Mouse (Mus musculus): ENCODE measurements around the gene Slc22a4. TPM values are rescaled to one million over a fixed set of nuclear protein-coding genes. Genes with fewer than 3 reads are reported as not detected.
"Not testable (repeated sequence)": the region's sequence is repeated elsewhere in the genome, so short reads cannot be mapped to it uniquely, and the experiment has no call there.

Gene Slc22a4
- total and polyA plus RNA-seq, 3 experiments = 5.1 to 5.6 (median 5.5) TPM

DNA sequence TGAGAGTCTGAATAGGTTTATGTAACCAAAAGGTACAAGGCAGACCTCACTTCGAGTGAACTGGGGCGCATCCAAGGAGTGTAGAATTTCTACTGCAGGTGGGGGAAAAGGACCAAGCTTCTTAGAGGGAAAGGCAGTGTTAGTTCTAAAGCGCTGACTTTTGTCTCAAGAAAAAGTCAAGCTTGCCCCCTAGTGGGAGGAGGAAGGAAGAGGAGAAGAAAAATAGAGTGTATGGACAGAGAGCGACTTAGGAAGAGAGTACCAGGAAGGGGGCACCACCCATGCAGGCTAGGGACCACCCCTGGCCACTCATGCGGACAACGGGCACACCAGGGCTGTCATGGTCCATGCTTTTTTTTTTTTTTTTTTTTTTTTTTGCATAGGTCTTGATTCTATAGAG, 26.4 kb upstream of the Slc22a4 start:
- TF ChIP-seq POLR2A (IDR thresholded peaks at IDR 0.05; ENCODE audit: insufficient read depth, low read depth, low read length) = no peak
- no peak for TF ChIP-seq EP300 (IDR thresholded peaks at IDR 0.05; ENCODE audit: insufficient read depth, low read depth, low read length)
- peak; percentile 75 for TF ChIP-seq CTCF (IDR thresholded peaks at IDR 0.05)
- no peak for DNase-seq
- no peaks in the 10 kb centered on the region for H3K79me2 ChIP-seq (replicated peaks; ENCODE audit: control insufficient read depth, insufficient read depth, low read length)
- no peaks in the 10 kb centered on the region for H3K36me3 ChIP-seq (ENCODE audit: control insufficient read depth, insufficient read depth, low read length)
- H3K27me3 ChIP-seq (ENCODE audit: control insufficient read depth, insufficient read depth, low read length) = no peaks in the 10 kb centered on the region
- peaks cover 2% of the 10 kb centered on the region for H3K4me1 ChIP-seq (ENCODE audit: control insufficient read depth, insufficient read depth, low read length)
- H3K4me3 ChIP-seq = no peak overlapping the region
- 26% methylated on average over 6 of the region's 6 CpGs for WGBS
- intact Hi-C loops (cut with DNase I) = loop anchor here (1.0 to 5.0 kb wide), 3 partner anchors 35 to 122 kb away; no protein-coding TSS in a partner anchor
- no peak overlapping the region for H3K9ac ChIP-seq (ENCODE audit: low read depth, low read length)
- no peak overlapping the region for H3K27ac ChIP-seq

DNA sequence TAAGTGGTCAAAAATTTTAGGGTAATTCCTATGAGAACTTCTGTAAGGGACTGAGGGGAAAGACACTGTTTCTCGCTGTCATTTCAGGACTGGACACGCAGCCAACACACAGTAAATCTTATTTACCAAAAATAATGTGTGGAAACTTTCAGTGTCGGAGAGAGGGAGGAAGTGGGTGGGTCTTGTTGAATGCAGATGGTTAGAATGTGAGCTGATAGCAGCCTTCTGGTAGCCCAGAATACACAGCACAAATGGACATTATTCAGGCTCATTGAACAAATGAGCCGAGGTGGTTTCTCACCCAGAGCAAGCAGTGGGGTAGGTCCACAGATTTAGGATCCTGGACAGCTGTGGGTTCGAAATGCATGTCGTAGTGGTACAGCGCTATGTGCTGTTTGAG, 25.2 kb upstream of the Slc22a4 start:
- intact Hi-C loops (cut with DNase I) = loop anchor here (5.0 kb wide), 1 partner anchor 121 kb away; no protein-coding TSS in a partner anchor
- no peak overlapping the region for H3K27ac ChIP-seq
- no peak overlapping the region for H3K4me3 ChIP-seq
- H3K4me1 ChIP-seq (ENCODE audit: control insufficient read depth, insufficient read depth, low read length) = no peaks in the 10 kb centered on the region
- 55% methylated on average over 7 of the region's 7 CpGs for WGBS
- H3K9ac ChIP-seq (ENCODE audit: low read depth, low read length) = no peak overlapping the region
- no peaks in the 10 kb centered on the region for H3K36me3 ChIP-seq (ENCODE audit: control insufficient read depth, insufficient read depth, low read length)
- no peaks in the 10 kb centered on the region for H3K27me3 ChIP-seq (ENCODE audit: control insufficient read depth, insufficient read depth, low read length)
- H3K79me2 ChIP-seq (replicated peaks; ENCODE audit: control insufficient read depth, insufficient read depth, low read length) = no peaks in the 10 kb centered on the region
- TF ChIP-seq EP300 (IDR thresholded peaks at IDR 0.05; ENCODE audit: insufficient read depth, low read depth, low read length) = no peak
- DNase-seq = no peak

DNA sequence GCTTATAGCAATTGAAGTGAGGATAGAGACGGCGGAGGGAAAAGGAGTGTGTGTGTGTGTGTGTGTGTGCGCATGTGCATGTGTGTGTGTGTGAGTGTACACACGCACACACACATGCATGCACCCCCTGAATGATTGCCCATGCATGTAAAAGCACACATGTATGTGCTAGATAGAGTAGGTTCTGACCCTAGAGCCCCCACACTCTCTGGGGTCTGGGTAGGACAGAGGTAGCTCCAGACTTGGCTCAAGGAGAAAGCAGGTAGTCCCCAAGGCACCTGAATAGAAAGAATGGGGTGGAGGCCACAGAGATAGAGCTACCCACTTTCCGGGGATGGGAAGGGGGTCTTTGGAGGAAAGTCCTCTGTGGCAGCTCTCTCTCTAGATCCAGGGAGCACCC, 24.2 kb upstream of the Slc22a4 start:
- DNase-seq = no peak
- H3K27me3 ChIP-seq (ENCODE audit: control insufficient read depth, insufficient read depth, low read length) = no peaks in the 10 kb centered on the region
- no peaks in the 10 kb centered on the region for H3K4me1 ChIP-seq (ENCODE audit: control insufficient read depth, insufficient read depth, low read length)
- intact Hi-C loops (cut with DNase I) = loop anchor here (5.0 kb wide), 1 partner anchor 120 kb away; no protein-coding TSS in a partner anchor
- H3K36me3 ChIP-seq (ENCODE audit: control insufficient read depth, insufficient read depth, low read length) = no peaks in the 10 kb centered on the region
- H3K4me3 ChIP-seq = no peak overlapping the region
- TF ChIP-seq EP300 (IDR thresholded peaks at IDR 0.05; ENCODE audit: insufficient read depth, low read depth, low read length) (no peak), POLR2A (IDR thresholded peaks at IDR 0.05; ENCODE audit: insufficient read depth, low read depth, low read length) (no peak), CTCF (IDR thresholded peaks at IDR 0.05) (no peak)
- H3K79me2 ChIP-seq (replicated peaks; ENCODE audit: control insufficient read depth, insufficient read depth, low read length) = no peaks in the 10 kb centered on the region
- WGBS = 89% methylated on average over 5 of the region's 5 CpGs
- no peak overlapping the region for H3K9ac ChIP-seq (ENCODE audit: low read depth, low read length)
- H3K27ac ChIP-seq = no peak overlapping the region

DNA sequence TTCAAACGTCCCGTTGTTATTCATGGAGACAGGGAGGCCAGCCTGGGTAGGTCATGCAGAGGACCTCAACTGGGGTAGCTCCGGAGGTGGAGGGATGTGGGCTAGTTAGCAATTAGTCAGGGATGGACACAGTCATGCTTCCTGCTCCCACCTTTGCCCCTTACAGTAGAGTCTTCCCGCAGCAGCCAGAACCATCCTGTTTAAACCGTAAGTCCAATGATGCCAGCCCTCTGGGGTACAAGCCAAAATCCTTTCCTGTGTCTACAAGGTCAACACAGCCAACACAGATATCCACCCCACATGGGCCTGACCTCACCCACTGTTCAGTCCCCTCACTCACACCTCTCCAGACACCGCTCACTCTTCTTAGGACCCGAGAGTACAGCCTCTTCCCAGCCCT, 23.3 kb upstream of the Slc22a4 start:
- no peak overlapping the region for H3K4me3 ChIP-seq
- TF ChIP-seq POLR2A (IDR thresholded peaks at IDR 0.05; ENCODE audit: insufficient read depth, low read depth, low read length) (no peak), EP300 (IDR thresholded peaks at IDR 0.05; ENCODE audit: insufficient read depth, low read depth, low read length) (no peak)
- no peak for DNase-seq
- H3K9ac ChIP-seq (ENCODE audit: low read depth, low read length) = no peak overlapping the region
- intact Hi-C loops (cut with DNase I) = loop anchor here (5.0 kb wide), 1 partner anchor 119 kb away; no protein-coding TSS in a partner anchor
- WGBS = 73% methylated on average over 7 of the region's 7 CpGs
- no peaks in the 10 kb centered on the region for H3K79me2 ChIP-seq (replicated peaks; ENCODE audit: control insufficient read depth, insufficient read depth, low read length)
- no peak overlapping the region for H3K27ac ChIP-seq
- H3K4me1 ChIP-seq (ENCODE audit: control insufficient read depth, insufficient read depth, low read length) = no peaks in the 10 kb centered on the region
- no peaks in the 10 kb centered on the region for H3K27me3 ChIP-seq (ENCODE audit: control insufficient read depth, insufficient read depth, low read length)
- H3K36me3 ChIP-seq (ENCODE audit: control insufficient read depth, insufficient read depth, low read length) = no peaks in the 10 kb centered on the region

DNA sequence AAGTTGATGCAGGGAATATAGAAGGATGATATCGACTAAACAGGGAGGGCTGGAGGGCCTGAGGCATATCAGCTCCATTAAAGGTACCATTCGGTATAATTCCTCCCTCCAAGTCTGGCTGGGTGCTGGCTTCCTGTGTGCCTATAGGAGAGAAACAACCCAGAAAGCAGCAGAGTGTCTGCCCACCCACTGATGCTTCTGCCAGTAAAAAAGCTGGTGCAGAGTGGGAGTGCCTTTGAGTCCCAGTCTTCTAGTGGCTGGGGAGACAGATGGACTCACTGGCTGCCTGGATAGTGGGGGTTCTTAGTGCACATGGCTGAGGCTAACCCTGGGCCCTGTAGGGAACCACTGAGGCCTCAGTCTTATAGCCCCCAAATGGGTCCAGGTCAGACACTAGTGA, 22.3 kb upstream of the Slc22a4 start:
- Histone ChIP-seq H3K36me3 (ENCODE audit: control insufficient read depth, insufficient read depth, low read length) (no peaks in the 10 kb centered on the region), H3K4me1 (ENCODE audit: control insufficient read depth, insufficient read depth, low read length) (no peaks in the 10 kb centered on the region), H3K27ac (no peak overlapping the region), H3K9ac (ENCODE audit: low read depth, low read length) (no peak overlapping the region), H3K79me2 (replicated peaks; ENCODE audit: control insufficient read depth, insufficient read depth, low read length) (no peaks in the 10 kb centered on the region), H3K4me3 (no peak overlapping the region), H3K27me3 (ENCODE audit: control insufficient read depth, insufficient read depth, low read length) (no peaks in the 10 kb centered on the region)
- TF ChIP-seq EP300 (IDR thresholded peaks at IDR 0.05; ENCODE audit: insufficient read depth, low read depth, low read length) (no peak), CTCF (IDR thresholded peaks at IDR 0.05) (no peak), POLR2A (IDR thresholded peaks at IDR 0.05; ENCODE audit: insufficient read depth, low read depth, low read length) (no peak)
- intact Hi-C loops (cut with DNase I) = loop anchor here (5.0 kb wide), 1 partner anchor 118 kb away; no protein-coding TSS in a partner anchor
- WGBS = 70% methylated on average over 2 of the region's 2 CpGs
- DNase-seq = no peak

DNA sequence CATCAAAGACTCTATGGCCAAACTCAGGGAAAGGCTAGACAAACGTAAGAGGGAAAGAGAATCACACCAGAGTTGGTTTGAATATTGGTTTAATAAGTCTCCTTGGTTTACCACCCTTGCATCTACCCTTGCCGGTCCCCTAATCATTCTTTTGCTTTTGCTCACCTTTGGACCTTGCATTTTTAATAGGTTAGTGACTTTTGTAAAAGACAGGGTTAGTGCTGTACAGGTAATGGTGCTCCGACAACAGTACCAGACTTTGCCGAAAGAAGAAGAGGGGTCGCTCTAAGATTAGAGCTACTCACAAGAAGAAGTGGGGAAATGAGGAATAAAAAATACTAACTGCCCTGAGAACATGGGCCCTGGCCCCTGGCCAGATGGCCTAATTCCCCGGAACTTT, 12.8 kb upstream of the Slc22a4 start:
- Histone ChIP-seq H3K27ac (no peak overlapping the region), H3K4me1 (ENCODE audit: control insufficient read depth, insufficient read depth, low read length) (no peaks in the 10 kb centered on the region), H3K4me3 (no peak overlapping the region), H3K9ac (ENCODE audit: low read depth, low read length) (no peak overlapping the region), H3K36me3 (ENCODE audit: control insufficient read depth, insufficient read depth, low read length) (no peaks in the 10 kb centered on the region), H3K27me3 (ENCODE audit: control insufficient read depth, insufficient read depth, low read length) (no peaks in the 10 kb centered on the region), H3K79me2 (replicated peaks; ENCODE audit: control insufficient read depth, insufficient read depth, low read length) (no peaks in the 10 kb centered on the region)
- intact Hi-C loops (cut with DNase I) = no loop called here
- WGBS = 89% methylated on average over 6 of the region's 6 CpGs
- DNase-seq = no peak
- TF ChIP-seq POLR2A (IDR thresholded peaks at IDR 0.05; ENCODE audit: insufficient read depth, low read depth, low read length) (no peak), CTCF (IDR thresholded peaks at IDR 0.05) (no peak), EP300 (IDR thresholded peaks at IDR 0.05; ENCODE audit: insufficient read depth, low read depth, low read length) (no peak)

DNA sequence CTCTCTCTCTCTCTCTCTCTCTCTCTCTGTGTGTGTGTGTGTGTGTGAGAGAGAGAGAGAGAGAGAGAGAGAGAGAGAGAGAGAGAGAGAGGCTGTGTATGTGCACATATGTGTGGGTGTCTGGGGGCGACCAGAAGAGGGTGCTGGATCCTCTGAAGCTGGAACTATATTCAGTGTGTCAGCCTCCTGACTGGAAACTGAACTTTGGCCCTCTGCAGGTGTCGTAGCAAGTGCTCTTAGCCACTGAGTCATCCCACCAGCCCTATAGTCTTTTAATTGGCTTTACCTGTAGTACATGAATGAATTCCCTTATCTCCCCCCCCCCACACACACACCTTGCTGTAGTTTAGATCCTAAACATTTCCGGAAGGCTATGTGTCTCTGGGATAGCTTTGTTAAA, 5.0 kb upstream of the Slc22a4 start:
- DNase-seq; H3K4me3 ChIP-seq; H3K27me3 ChIP-seq (ENCODE audit: control insufficient read depth, insufficient read depth, low read length); intact Hi-C loops (cut with DNase I); H3K79me2 ChIP-seq (replicated peaks; ENCODE audit: control insufficient read depth, insufficient read depth, low read length); H3K9ac ChIP-seq (ENCODE audit: low read depth, low read length); H3K4me1 ChIP-seq (ENCODE audit: control insufficient read depth, insufficient read depth, low read length); H3K27ac ChIP-seq; H3K36me3 ChIP-seq (ENCODE audit: control insufficient read depth, insufficient read depth, low read length): not testable (repeated sequence)
- 78% methylated on average over 2 of the region's 3 CpGs for WGBS
